Mouse (Mus musculus): ENCODE measurements around the gene Cd3g.

GRCm38 (mm10) chr9:44977813-44978212 lies 2.4 kb downstream of the Cd3g start:
- TF ChIP-seq MYOG (IDR thresholded peaks at IDR 0.05; ENCODE audit: control insufficient read depth, extremely low read depth, insufficient read length) (no peak), CTCF (IDR thresholded peaks at IDR 0.05; ENCODE audit: control insufficient read depth, insufficient read depth, insufficient read length) (no peak), MAX (IDR thresholded peaks at IDR 0.05) (no peak), CEBPB (IDR thresholded peaks at IDR 0.05; ENCODE audit: low read depth) (no peak)

Data from C2C12 (cell line).